Mouse (Mus musculus) right cerebral cortex, postnatal 36 days (tissue): Measurements from ENCODE around the gene Tspo.

Experiments
- DNase-seq, 2 experiments: peaks; one replicate each; pipeline ENCODE4 v3.0.0; 2022; ENCODE audit warnings: low spot score in 2 of 2, mixed read lengths in 1 of 2

Gene Tspo

GRCm38 (mm10) chr15:83583419-83584156, 20.2 kb downstream of the Tspo start:
- DNase-seq = no peak

DNA sequence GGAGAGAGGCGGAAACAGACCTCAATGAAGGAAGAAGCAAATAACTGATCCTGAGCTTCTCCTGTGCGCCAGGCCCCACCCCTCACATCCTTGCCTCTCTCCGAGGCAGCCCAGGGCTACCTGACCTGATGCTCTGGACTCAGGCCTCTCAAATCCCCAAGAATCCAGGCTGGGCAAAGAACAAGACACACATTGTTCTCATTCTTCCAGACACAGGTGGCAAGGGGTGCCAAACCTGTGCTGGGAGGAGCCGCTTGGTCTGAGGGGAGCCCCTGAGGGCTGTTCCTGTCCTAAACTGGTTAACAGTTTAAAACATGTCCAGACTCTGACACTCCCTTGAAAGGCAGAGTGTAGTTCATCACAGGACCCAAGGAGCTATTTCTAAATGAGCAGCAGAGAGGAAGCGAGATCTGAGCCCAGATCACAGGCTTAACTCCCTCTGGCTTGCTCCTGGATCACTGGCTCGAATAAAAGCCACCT, 21.4 kb downstream of the Tspo start:
- DNase-seq = no peak

GRCm38 (mm10) chr15:83590841-83591240, 27.4 kb downstream of the Tspo start:
- DNase-seq = no peak

- no peak for DNase-seq
These were observed 28.4 kb downstream of the Tspo start for GRCm38 (mm10) chr15:83591758-83592157.

DNA sequence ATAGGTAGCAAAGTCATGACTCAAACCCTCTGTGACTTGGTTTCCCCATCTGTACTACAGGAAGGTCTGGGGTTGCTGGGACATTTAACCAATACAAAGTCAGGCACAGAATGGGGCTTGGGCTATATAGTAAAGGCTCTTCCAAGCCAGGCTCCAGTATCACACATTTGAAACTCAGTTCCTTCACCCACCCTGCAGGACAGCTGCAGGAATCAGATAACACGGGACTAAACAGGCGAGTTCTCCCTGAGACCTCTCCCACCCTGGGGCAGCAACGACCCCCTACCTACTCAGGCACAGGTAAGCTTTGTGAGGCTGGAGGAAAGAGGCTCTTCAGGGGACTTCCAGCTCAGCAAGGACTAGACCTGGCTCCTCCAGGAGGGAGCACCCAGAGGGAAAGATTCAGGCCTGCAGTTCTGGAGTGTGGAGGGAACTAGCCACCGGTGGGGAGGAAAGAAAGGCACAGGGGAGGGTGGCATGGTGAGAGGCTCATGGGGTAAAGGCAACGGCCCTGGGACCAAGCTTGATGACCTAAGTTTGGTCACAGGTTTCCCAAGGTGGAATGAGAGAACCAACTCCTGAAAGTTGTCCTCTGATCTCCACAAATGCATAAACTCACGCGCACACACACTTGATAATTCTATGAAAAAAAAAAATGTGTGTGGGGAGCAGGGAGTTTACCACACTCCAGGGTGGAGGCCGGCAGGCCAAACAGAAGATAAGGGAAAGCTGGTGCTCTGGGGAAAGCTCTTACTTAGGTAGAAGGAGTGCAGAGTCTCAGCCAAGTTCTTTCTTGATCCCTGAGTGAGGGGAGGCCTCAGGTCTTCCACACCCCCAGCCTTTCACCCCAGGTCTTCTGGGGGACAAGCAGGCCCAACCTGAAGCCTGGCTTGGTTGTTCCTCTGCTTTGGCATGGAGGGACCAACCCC, 29.1 kb downstream of the Tspo start:
- DNase-seq = no peak

- DNase-seq = no peak
These were observed 29.8 kb downstream of the Tspo start for GRCm38 (mm10) chr15:83593189-83593585.

- DNase-seq = no peak
These were observed 30.5 kb downstream of the Tspo start for GRCm38 (mm10) chr15:83593702-83594512.

DNA sequence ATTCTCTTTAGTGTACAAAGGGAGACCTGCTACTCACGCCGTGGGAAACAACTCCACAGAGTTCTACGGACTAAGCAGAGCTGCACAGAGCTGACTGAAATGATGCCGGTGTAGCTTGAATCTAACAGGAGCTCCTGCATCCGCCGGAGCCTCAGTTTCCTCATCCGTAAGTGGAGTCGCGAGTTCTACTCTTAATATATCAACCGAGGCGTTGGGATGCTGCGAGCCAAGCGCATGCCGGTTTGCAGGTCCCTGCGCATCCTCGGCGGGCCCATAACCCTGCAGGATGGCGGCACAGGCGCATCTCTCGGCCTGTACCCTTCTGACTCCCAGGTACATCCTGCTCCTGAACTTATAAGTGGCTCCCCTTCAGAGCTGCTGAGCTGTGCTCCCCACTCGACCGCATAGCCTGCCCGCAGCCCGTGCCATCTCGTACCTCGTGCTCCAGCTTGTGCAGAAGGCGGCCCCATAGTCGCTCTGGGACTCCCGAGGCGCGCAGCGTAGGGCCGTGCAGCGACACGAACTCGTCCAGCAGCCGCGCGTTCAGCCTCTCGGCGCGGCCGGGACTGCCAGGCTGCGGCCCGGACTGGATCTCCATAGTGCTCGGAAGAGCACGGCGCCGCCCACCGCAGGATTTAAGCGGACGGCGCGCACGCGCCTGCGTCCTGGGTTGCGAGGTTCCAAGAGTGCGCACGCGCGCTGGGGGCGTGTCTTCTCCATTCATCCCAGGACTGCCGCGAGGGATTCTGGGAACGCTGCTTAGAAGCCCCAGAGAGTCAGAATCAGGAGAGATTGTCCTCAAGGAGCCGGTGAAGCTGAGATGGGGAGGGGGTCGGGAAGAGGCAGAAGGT, 31.3 kb downstream of the Tspo start, which contains the start of gene Ttll12:
Gene Ttll12, minus strand, starts transcription at position 645 of the 851 bp plus-strand sequence.
- DNase-seq = peak; percentile 94 to 95

GRCm38 (mm10) chr15:83595364-83595711, 31.9 kb downstream of the Tspo start:
- no peak for DNase-seq

- no peak for DNase-seq
These were observed 33.4 kb downstream of the Tspo start for GRCm38 (mm10) chr15:83596833-83597232.

GRCm38 (mm10) chr15:83601185-83601584, 37.8 kb downstream of the Tspo start:
- DNase-seq = no peak

- no peak for DNase-seq
These were observed 39.1 kb downstream of the Tspo start for GRCm38 (mm10) chr15:83602372-83603045.

GRCm38 (mm10) chr15:83603046-83603396, 39.6 kb downstream of the Tspo start:
- no peak for DNase-seq

- DNase-seq = no peak
These were observed 40.0 kb downstream of the Tspo start for GRCm38 (mm10) chr15:83603426-83603825.

- no peak for DNase-seq
These were observed 42.8 kb downstream of the Tspo start for GRCm38 (mm10) chr15:83606216-83606615.

- no peak for DNase-seq
These were observed 43.3 kb downstream of the Tspo start for GRCm38 (mm10) chr15:83606700-83607099.

GRCm38 (mm10) chr15:83607115-83607802, 43.9 kb downstream of the Tspo start:
- DNase-seq = peak; percentile 22 to 30

- peak; percentile 40 to 49 for DNase-seq
These were observed 51.9 kb downstream of the Tspo start for GRCm38 (mm10) chr15:83615245-83615644.
